Mouse (Mus musculus): Measurements from ENCODE around the gene Pbx3.

DNA sequence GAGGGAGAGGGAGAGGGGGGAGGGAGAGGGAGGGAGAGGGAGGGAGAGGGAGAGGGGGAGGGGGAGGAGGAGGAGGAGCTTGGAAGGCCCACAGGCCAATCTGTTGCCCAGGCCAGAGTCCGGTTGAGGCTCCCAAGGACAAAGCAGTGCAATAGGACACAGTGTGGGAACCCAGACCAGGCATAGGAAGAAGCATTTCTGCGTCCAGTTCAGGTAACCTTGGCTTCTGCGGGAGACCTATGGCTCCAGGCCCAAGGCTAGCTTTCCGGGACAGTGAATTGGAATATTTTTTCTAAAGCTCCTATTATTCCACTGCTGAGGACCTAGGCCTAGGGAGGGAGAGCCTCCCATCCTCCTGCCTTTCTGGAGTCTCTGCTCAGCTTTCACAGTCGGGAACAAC, 218.1 kb downstream of the Pbx3 start:
- no peak for TF ChIP-seq CTCF (IDR thresholded peaks at IDR 0.05; ENCODE audit: borderline replicate concordance, control insufficient read depth, extremely low read depth, insufficient read depth, low read length, poor library complexity)
- no peak for TF ChIP-seq POLR2A (IDR thresholded peaks at IDR 0.05; ENCODE audit: control insufficient read depth, extremely low read depth, insufficient read depth, low read length, poor library complexity)

All from thymus, adult 2 months (tissue).